Mouse (Mus musculus): ENCODE results near the gene Klf13.

DNA sequence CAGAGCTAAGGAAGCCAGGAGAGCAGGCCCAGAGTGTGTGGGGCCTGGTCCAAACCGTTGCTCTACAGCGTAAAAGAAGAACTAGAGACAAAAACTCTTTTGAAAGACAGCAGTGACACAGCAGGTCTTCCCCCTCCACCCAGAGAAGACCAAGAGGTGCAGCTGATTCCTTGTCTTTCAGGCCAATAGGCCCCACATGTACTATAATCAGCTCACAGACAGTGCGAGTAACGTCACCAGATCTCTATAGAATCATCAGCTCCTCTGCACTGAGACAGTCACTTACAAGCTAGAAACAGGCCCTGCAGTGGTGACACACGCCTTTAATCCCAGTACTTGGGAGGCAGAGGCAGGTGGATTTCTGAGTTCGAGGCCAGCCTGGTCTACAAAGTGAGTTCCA is 4.8 kb downstream of the Klf13 start:
- TF ChIP-seq POLR2A (IDR thresholded peaks at IDR 0.05; ENCODE audit: insufficient read length, low read depth): no peak
- no peak for TF ChIP-seq E2F4 (IDR thresholded peaks at IDR 0.05; ENCODE audit: insufficient read depth)
- TF ChIP-seq USF1 (IDR thresholded peaks at IDR 0.05; ENCODE audit: low read depth): no peak

Data from myocyte (in vitro differentiated cells).